Mouse (Mus musculus) cerebellum, adult 11-12 months (tissue): ENCODE results near the gene F830045P16Rik.
"Not testable (repeated sequence)": the region's sequence is repeated elsewhere in the genome, so short reads cannot be mapped to it uniquely, and the experiment has no call there.

ENCODE experiments used
- DNase-seq: peaks from one replicate; pipeline ENCODE4 v3.0.0; 2022

The F830045P16Rik gene

GRCm38 (mm10) chr2:129483150-129483549, 53.3 kb downstream of the F830045P16Rik start:
- DNase-seq: no peak

GRCm38 (mm10) chr2:129471905-129472304, 64.5 kb downstream of the F830045P16Rik start:
- DNase-seq: no peak

GRCm38 (mm10) chr2:129470839-129471238, 65.6 kb downstream of the F830045P16Rik start:
- no peak for DNase-seq

GRCm38 (mm10) chr2:129438772-129439171, 97.6 kb downstream of the F830045P16Rik start:
- DNase-seq: not testable (repeated sequence)

GRCm38 (mm10) chr2:129435154-129435553, 101.2 kb downstream of the F830045P16Rik start:
- DNase-seq: no peak

GRCm38 (mm10) chr2:129423741-129424140, 112.7 kb downstream of the F830045P16Rik start:
- DNase-seq: no peak

GRCm38 (mm10) chr2:129420897-129421561, 115.4 kb downstream of the F830045P16Rik start:
- DNase-seq: peak; percentile 65

GRCm38 (mm10) chr2:129419361-129419880, 117.0 kb downstream of the F830045P16Rik start:
- no peak for DNase-seq

GRCm38 (mm10) chr2:129414593-129414992, 121.8 kb downstream of the F830045P16Rik start:
- no peak for DNase-seq

- no peak for DNase-seq
Observed at GRCm38 (mm10) chr2:129413488-129413887, 122.9 kb downstream of the F830045P16Rik start.

- no peak for DNase-seq
Observed at GRCm38 (mm10) chr2:129411651-129412050, 124.8 kb downstream of the F830045P16Rik start.

GRCm38 (mm10) chr2:129410344-129410743, 126.1 kb downstream of the F830045P16Rik start:
- no peak for DNase-seq

GRCm38 (mm10) chr2:129408476-129408875, 127.9 kb downstream of the F830045P16Rik start:
- peak; percentile 34 for DNase-seq
